Mouse (Mus musculus) forebrain, embryonic 11.5 days (tissue): ENCODE data around the gene Gm28510. TPM values are rescaled to one million over a fixed set of nuclear protein-coding genes. Genes with fewer than 3 reads are reported as not detected.
"Not testable (repeated sequence)": the region's sequence is repeated elsewhere in the genome, so short reads cannot be mapped to it uniquely, and the experiment has no call there.

ENCODE experiments used
- ATAC-seq: fragments of 200-750 bp; cut with Nextera tagmentation; replicated peaks from 2 replicates; pipeline ENCODE4 v1.8.0; 2017; ENCODE audit warnings: moderate TSS enrichment; ENCODE audit not compliant: low FRiP score
- DNase-seq: peaks from one replicate; pipeline ENCODE4 v3.0.0-alpha.2; 2017; ENCODE audit warnings: low spot score
- H3K27ac ChIP-seq: fragments of 300-500 bp; sonication (generic); 2 replicates; pipeline ENCODE4 v1.5.1; 2014; ENCODE audit warnings: low read depth, low read length
- H3K27me3 ChIP-seq: fragments of 300-500 bp; sonication (generic); 2 replicates; pipeline ENCODE4 v1.6.1; 2014; ENCODE audit warnings: mild to moderate bottlenecking, low read length, mixed read lengths; ENCODE audit not compliant: control insufficient read depth, insufficient read depth
- H3K36me3 ChIP-seq: fragments of 300-500 bp; sonication (generic); 2 replicates; pipeline ENCODE4 v1.6.1; 2014; ENCODE audit warnings: mild to moderate bottlenecking, low read length, moderate library complexity, mixed read lengths; ENCODE audit not compliant: control insufficient read depth, insufficient read depth
- H3K4me1 ChIP-seq: fragments of 300-500 bp; sonication (generic); replicated peaks from 2 replicates; pipeline ENCODE4 v1.6.1; 2014; ENCODE audit warnings: low read length, mixed read lengths; ENCODE audit not compliant: control insufficient read depth, insufficient read depth
- H3K4me2 ChIP-seq: fragments of 300-500 bp; sonication (generic); 2 replicates; pipeline ENCODE4 v1.6.1; 2014; ENCODE audit warnings: low read depth, mild to moderate bottlenecking, low read length, moderate library complexity, mixed read lengths; ENCODE audit not compliant: severe bottlenecking
- H3K4me3 ChIP-seq: fragments of 300-500 bp; sonication (generic); 2 replicates; pipeline ENCODE4 v1.5.1; 2014; ENCODE audit warnings: low read depth, low read length
- H3K9ac ChIP-seq: fragments of 300-500 bp; sonication (generic); 2 replicates; pipeline ENCODE4 v1.6.1; 2014; ENCODE audit warnings: low read length
- H3K9me3 ChIP-seq: fragments of 300-500 bp; sonication (generic); 2 replicates; pipeline ENCODE4 v1.6.1; 2016; ENCODE audit warnings: low read length, mixed read lengths; ENCODE audit not compliant: control insufficient read depth
- WGBS: fragments of 180-500 bp; shearing (Covaris S2); extraction: QIAGEN DNeasy Blood & Tissue Kit; methylation state at CpG from one replicate; pipeline ENCODE4 v1.1.7; 2014; 5-methylcytosine and 5-hydroxymethylcytosine counted together
- polyA plus RNA-seq: library from polyadenylated mRNA; unstranded; fragments of >200 nt; fragmentation: Nextera tagmentation; extraction: Ambion mirVana; gene quantifications from 2 replicates; pipeline ENCODE4 v1.2.1, GENCODE M21; 2014

Gm28510 gene
- polyA plus RNA-seq = not detected in 2 replicates

DNA sequence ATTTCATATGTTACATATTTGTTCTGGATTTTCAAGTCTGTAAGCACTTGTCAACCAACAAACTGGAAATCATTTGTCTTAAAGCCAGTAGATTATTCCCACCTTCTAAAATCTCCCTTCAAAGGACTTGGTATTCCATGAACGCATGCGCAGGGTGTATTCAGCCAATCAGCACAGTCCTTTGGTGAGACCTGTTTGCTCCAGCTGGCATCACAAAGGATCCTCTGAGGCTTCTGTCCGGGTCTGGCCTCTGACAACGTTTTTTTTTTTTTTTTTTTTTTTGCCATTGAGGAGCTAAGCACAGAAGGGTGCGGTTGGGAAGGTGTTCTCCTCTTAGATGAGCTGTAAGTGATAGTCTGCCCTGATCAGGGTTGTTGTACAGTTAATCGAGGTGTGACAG is at the start of gene Gm28510:
Gene Gm28510 (plus strand): TSS at position 301 of the 400 bp plus-strand sequence.
- H3K27me3 ChIP-seq, H3K4me2 ChIP-seq, ATAC-seq, H3K9me3 ChIP-seq, DNase-seq, H3K4me1 ChIP-seq, H3K27ac ChIP-seq, H3K36me3 ChIP-seq, H3K9ac ChIP-seq, H3K4me3 ChIP-seq: not testable (repeated sequence)
- no CpG with 5 or more reads among the region's 6 CpGs for WGBS

Other genes starting within 250 kb of the Gm28510 start
- gene Gm20834, start 88.1 kb upstream of the Gm28510 start, polyA plus RNA-seq = not detected in 2 replicates
- not detected in 2 replicates for gene Gm20737, start 123.3 kb downstream of the Gm28510 start, polyA plus RNA-seq
- not detected in 2 replicates for gene Gm21775, start 140.7 kb downstream of the Gm28510 start, polyA plus RNA-seq
- not detected in 2 replicates for gene Gm21900, start 203.6 kb downstream of the Gm28510 start, polyA plus RNA-seq